Mouse (Mus musculus): Measurements from ENCODE around the gene Camp. TPM values are rescaled to one million over a fixed set of nuclear protein-coding genes. Genes with fewer than 3 reads are reported as not detected.
"Not testable (repeated sequence)": the region's sequence is repeated elsewhere in the genome, so short reads cannot be mapped to it uniquely, and the experiment has no call there.

Camp gene
- polyA plus RNA-seq, 1 experiment from 2014 or later, result 0.50 TPM

DNA sequence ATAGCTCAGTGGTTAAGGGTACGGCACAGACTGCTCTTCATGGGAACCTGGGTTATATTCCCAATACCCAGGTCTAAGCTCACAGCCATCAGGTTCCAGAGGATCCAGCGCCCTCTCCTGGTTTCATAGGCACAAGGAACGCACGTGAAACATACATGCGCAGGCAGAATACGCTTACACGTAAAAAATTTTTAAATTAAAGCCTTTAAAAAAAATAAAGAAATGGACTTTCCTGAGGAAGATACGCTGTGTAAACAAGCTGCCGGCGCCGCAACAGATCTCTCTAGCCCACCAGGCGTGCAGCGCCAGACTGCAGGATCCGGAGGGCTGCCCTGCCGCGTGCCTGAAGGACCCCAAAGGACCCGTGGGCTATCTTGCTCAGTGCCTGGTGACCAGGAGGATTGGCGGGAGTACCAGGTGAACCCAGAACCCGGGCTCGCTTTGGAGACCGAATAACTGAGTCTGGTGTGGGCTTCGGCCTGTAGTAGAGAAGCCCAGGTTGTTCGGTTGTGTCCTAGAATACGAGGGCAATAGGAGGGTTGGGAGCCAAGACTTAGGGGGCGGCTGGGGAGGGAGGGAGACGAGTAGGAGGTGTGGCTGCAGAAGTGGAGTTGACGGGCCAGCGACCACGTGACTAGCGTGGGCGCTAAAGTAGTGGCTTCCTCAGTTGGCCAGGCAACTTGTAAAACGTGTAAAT is 16.9 kb downstream of the Camp start, which contains the start of gene Nme6:
TSS of gene Nme6 (plus strand) at position 359 of the 697 bp plus-strand sequence.
- no peaks in the 10 kb centered on the region for H3K27me3 ChIP-seq
- H3K27ac ChIP-seq (replicated peaks), result peak within 1 kb of the TSS; percentile 47
- peak within 1 kb of the TSS; percentile 54 for H3K9ac ChIP-seq (replicated peaks)
- peak within 1 kb of the TSS; percentile 64 for H3K4me2 ChIP-seq (replicated peaks)
- WGBS, result under 1% methylated on average over 32 of the region's 32 CpGs
- H3K4me1 ChIP-seq, result peaks cover 11% of the 10 kb centered on the region
- peaks cover 25% of the 10 kb centered on the region for H3K36me3 ChIP-seq
- no peaks in the 10 kb centered on the region for H3K9me3 ChIP-seq
- H3K4me3 ChIP-seq, result peak within 1 kb of the TSS; percentile 63
- ATAC-seq (ENCODE audit: low FRiP score, low read depth), result peak; percentile 98

DNA sequence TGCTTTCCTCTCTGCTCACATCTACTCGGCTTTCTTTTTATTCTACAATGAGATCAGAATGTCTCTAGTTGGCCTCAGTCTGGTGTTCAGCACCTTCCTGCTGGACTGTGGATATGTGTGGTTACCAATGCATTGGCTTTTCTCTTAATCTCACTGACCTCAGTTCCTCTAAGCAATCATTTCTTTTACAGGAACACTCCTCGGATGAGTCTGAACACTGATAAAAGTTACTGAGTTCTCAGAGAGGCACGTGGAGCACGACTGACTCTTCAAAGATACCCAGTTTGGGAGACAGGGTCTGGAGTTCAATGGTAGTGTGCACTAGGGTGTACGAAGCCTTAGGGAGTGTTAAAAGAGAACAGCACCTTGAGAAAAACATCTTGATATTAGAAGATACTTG is 23.2 kb downstream of the Camp start:
- WGBS, result 72% methylated on average over 5 of the region's 5 CpGs
- no peaks in the 10 kb centered on the region for H3K27me3 ChIP-seq
- H3K9me3 ChIP-seq, result no peaks in the 10 kb centered on the region
- H3K4me1 ChIP-seq, result no peaks in the 10 kb centered on the region
- ATAC-seq (ENCODE audit: low FRiP score, low read depth), result no peak
- no peak overlapping the region for H3K9ac ChIP-seq (replicated peaks)
- 0 out of 2 replicates have a peak, but pooled peaks cover 12% of the 10 kb centered on the region for H3K36me3 ChIP-seq
- no peak overlapping the region for H3K4me3 ChIP-seq
- no peak overlapping the region for H3K4me2 ChIP-seq (replicated peaks)
- H3K27ac ChIP-seq (replicated peaks), result no peak overlapping the region

DNA sequence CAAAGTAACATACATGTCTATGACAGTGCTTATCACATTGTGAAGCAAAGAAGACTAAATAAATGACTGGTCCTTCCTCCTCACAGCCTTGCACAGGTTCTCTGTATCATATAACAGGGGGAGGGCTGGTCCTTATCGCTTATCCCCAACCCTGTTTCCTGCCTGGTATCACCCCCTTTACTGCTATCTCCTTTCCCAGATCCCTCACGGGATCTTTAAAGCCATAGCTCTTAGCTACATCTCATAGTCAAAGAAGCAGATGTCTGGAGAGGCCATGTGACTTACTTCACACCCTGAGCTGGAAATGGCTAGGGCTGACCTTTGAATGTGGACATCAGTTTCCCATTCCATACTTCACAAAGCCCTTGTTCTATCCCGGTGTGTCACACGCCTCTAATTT is 23.7 kb downstream of the Camp start:
- Histone ChIP-seq H3K9me3 (no peaks in the 10 kb centered on the region), H3K27ac (replicated peaks) (no peak overlapping the region), H3K4me3 (no peak overlapping the region), H3K4me1 (no peaks in the 10 kb centered on the region), H3K9ac (replicated peaks) (no peak overlapping the region), H3K4me2 (replicated peaks) (no peak overlapping the region), H3K27me3 (no peaks in the 10 kb centered on the region), H3K36me3 (0 out of 2 replicates have a peak, but pooled peaks cover 9% of the 10 kb centered on the region)
- ATAC-seq (ENCODE audit: low FRiP score, low read depth), result no peak
- 69% methylated on average over 4 of the region's 4 CpGs for WGBS

- no peak for ATAC-seq (ENCODE audit: low FRiP score, low read depth)
- no peak overlapping the region for H3K9ac ChIP-seq (replicated peaks)
- H3K4me3 ChIP-seq, result no peak overlapping the region
- H3K4me2 ChIP-seq (replicated peaks), result no peak overlapping the region
- 61% methylated on average over 6 of the region's 6 CpGs for whole genome bisulfite sequencing
- H3K36me3 ChIP-seq, result no peaks in the 10 kb centered on the region
- no peaks in the 10 kb centered on the region for H3K27me3 ChIP-seq
- no peaks in the 10 kb centered on the region for H3K4me1 ChIP-seq
- H3K27ac ChIP-seq (replicated peaks), result no peak overlapping the region
- H3K9me3 ChIP-seq, result no peaks in the 10 kb centered on the region
Observed at GRCm38 (mm10) chr9:109816341-109816740, 33.1 kb downstream of the Camp start.

GRCm38 (mm10) chr9:109813424-109813823 is 36.0 kb downstream of the Camp start:
- no peak overlapping the region for H3K4me2 ChIP-seq (replicated peaks)

GRCm38 (mm10) chr9:109811980-109812379 is 37.4 kb downstream of the Camp start, which contains the start of gene Spink8:
Gene Spink8 (plus strand): TSS chr9:109812280.
- no peaks in the 10 kb centered on the region for H3K9me3 ChIP-seq
- H3K4me1 ChIP-seq, result no peaks in the 10 kb centered on the region
- WGBS, result 69% methylated on average over 1 of the region's 1 CpGs
- no peak within 1 kb of the TSS for H3K4me2 ChIP-seq (replicated peaks)
- H3K27me3 ChIP-seq, result no peaks in the 10 kb centered on the region
- no peak within 1 kb of the TSS for H3K4me3 ChIP-seq
- no peak within 1 kb of the TSS for H3K9ac ChIP-seq (replicated peaks)
- no peak within 1 kb of the TSS for H3K27ac ChIP-seq (replicated peaks)
- no peak for ATAC-seq (ENCODE audit: low FRiP score, low read depth)
- H3K36me3 ChIP-seq, result no peaks in the 10 kb centered on the region

More at GRCm38 (mm10) chr9:109813424-109813823, 36.0 kb downstream of the Camp start:
- Histone ChIP-seq H3K36me3 (no peaks in the 10 kb centered on the region), H3K27ac (replicated peaks) (no peak overlapping the region), H3K4me3 (no peak overlapping the region), H3K9me3 (no peaks in the 10 kb centered on the region), H3K4me1 (no peaks in the 10 kb centered on the region), H3K9ac (replicated peaks) (no peak overlapping the region), H3K27me3 (no peaks in the 10 kb centered on the region)
- 59% methylated on average over 7 of the region's 7 CpGs for WGBS
- no peak for ATAC-seq (ENCODE audit: low FRiP score, low read depth)

DNA sequence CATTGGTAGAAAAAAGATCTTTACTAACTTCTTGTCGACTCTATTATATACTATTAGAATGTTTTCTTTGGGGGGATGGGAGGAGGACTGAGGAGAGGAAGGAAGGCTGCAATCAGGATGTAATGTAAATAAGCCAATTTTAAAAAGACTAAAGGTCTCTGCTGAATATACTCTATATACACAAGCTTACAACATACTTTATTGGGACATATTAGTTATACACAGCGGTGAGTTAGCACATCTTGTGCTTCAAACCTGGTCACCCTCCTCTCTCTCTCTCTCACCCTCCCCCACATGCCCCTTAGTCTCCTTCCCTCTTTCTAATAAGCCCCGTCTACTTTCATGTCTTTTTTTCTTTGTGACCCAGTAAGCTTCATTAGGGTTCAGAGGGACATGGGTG is 41.5 kb downstream of the Camp start:
- Histone ChIP-seq H3K27ac (replicated peaks) (no peak overlapping the region), H3K4me1 (no peaks in the 10 kb centered on the region), H3K4me3 (no peak overlapping the region), H3K9me3 (no peaks in the 10 kb centered on the region), H3K9ac (replicated peaks) (no peak overlapping the region), H3K36me3 (no peaks in the 10 kb centered on the region), H3K27me3 (no peaks in the 10 kb centered on the region), H3K4me2 (replicated peaks) (no peak overlapping the region)
- 75% methylated on average over 3 of the region's 3 CpGs for WGBS
- ATAC-seq (ENCODE audit: low FRiP score, low read depth), result no peak

GRCm38 (mm10) chr9:109806695-109807293 is 42.6 kb downstream of the Camp start:
- H3K4me1 ChIP-seq, result no peaks in the 10 kb centered on the region
- H3K9ac ChIP-seq (replicated peaks), result no peak overlapping the region
- no peak for ATAC-seq (ENCODE audit: low FRiP score, low read depth)
- no peaks in the 10 kb centered on the region for H3K27me3 ChIP-seq
- H3K9me3 ChIP-seq, result no peaks in the 10 kb centered on the region
- no peak overlapping the region for H3K27ac ChIP-seq (replicated peaks)
- H3K4me2 ChIP-seq (replicated peaks), result no peak overlapping the region
- no peaks in the 10 kb centered on the region for H3K36me3 ChIP-seq
- 85% methylated on average over 2 of the region's 2 CpGs for WGBS
- H3K4me3 ChIP-seq, result no peak overlapping the region

- Histone ChIP-seq H3K9ac (replicated peaks) (no peak overlapping the region), H3K27ac (replicated peaks) (no peak overlapping the region), H3K9me3 (no peaks in the 10 kb centered on the region), H3K4me3 (no peak overlapping the region), H3K36me3 (no peaks in the 10 kb centered on the region), H3K27me3 (no peaks in the 10 kb centered on the region), H3K4me1 (no peaks in the 10 kb centered on the region), H3K4me2 (replicated peaks) (no peak overlapping the region)
- WGBS, result 41% methylated on average over 1 of the region's 1 CpGs
- ATAC-seq (ENCODE audit: low FRiP score, low read depth), result no peak
Observed at GRCm38 (mm10) chr9:109806260-109806659, 43.2 kb downstream of the Camp start.

GRCm38 (mm10) chr9:109805596-109805995 is 43.8 kb downstream of the Camp start:
- not testable (repeated sequence) for H3K4me3 ChIP-seq; ATAC-seq (ENCODE audit: low FRiP score, low read depth); H3K27me3 ChIP-seq; H3K36me3 ChIP-seq; H3K4me2 ChIP-seq (replicated peaks); H3K27ac ChIP-seq (replicated peaks); H3K4me1 ChIP-seq; H3K9me3 ChIP-seq; H3K9ac ChIP-seq (replicated peaks)
- 93% methylated on average over 2 of the region's 2 CpGs for WGBS

DNA sequence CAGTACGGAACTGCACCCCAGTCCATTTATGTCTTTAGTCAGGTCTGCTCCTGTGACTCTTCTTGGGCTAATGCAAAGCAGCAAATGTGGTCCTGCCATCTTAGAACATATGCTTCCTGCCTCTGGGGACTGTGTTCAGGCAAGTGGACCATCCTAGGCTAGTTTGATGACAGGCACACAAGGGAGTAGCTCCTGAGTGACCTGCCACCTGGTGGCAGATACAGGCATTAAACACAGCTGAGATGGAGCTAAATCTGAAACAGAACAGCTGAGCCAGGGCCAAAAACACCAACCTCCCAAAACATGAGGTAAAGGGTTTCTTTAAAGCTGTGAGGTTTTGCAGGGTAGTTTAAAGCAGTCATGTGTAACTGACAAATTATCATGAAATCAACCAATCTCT is 51.4 kb downstream of the Camp start:
- 95% methylated on average over 1 of the region's 1 CpGs for WGBS
- Histone ChIP-seq H3K27ac (replicated peaks) (no peak overlapping the region), H3K36me3 (no peaks in the 10 kb centered on the region), H3K4me3 (no peak overlapping the region), H3K4me2 (replicated peaks) (no peak overlapping the region), H3K27me3 (no peaks in the 10 kb centered on the region), H3K4me1 (no peaks in the 10 kb centered on the region), H3K9ac (replicated peaks) (no peak overlapping the region), H3K9me3 (no peaks in the 10 kb centered on the region)
- no peak for ATAC-seq (ENCODE audit: low FRiP score, low read depth)
